Mouse (Mus musculus) kidney, adult 18-20 months (tissue): ENCODE measurements around the gene Aatk.

ENCODE experiments used
- DNase-seq: peaks from one replicate; pipeline ENCODE4 v3.0.0; 2021

Aatk gene

DNA sequence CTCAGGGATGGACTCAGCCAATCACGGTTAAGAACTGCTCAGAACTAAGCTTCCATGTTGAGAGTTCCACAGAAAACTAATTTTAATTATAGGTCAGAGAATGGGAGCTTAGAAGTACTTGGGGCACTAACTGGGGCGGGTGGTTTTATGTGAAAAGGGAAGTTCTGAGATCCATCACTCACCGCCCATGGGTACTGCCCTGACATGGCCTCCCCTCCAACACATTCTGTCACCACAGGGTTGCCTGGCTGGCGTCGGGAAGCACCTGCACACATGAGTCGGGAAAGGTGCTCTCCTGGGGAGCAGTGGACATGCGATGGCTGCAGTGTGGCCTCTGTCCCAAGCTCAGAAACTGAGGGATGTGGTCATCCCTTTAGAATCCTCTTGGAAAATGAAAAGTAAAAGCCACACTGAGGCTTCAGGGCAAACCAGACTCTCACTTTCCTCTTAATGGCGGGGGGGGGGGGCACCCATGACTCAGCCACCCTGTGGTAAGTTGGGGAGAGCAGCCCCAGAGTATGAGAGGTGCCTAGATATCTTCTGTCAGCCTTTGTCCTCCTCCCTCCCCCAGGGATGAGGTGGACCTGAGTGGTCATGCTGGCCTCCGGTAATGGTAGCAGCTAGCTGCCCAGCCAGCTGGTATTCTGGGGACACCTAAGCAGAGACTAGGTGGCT is 60.1 kb downstream of the Aatk start:
- DNase-seq, result no peak

DNA sequence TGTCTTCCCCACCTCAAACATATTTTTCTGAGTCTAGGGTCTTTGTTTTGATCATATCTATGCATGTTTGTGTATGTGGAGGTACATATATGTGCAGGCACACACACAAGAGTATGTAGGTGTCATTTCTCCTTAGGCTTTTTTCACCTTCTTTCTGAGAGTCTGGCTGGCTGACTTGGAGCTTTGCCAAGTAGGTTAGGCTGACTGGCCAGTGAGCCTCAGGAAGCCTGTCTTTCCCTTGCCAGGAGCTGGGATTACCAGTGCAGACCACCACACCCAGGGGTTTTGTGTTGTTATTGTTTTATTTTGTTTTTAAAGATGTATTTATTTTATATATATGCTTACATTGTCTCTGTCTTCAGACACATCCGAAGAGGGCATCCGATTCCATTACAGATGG is 63.8 kb downstream of the Aatk start:
- no peak for DNase-seq

DNA sequence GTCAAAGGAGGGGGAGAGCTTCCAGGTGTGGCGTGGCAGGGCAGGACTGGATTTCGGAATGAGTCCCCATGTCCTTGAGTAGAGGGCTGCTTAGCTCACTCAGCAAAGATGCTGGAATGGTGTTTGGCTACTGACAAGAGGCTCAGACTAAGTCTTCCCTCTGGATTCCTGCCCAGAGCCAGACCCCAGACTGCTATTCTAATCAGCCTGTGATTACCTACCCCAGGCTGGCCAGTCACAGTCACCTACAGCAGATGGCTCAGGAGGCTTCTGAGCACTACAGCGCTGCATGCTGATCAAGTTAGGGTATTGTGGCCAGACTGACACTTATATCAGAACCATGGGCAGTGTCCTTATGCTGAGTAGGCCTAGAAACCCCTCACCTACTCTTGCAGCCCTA is 64.7 kb downstream of the Aatk start:
- no peak for DNase-seq

DNA sequence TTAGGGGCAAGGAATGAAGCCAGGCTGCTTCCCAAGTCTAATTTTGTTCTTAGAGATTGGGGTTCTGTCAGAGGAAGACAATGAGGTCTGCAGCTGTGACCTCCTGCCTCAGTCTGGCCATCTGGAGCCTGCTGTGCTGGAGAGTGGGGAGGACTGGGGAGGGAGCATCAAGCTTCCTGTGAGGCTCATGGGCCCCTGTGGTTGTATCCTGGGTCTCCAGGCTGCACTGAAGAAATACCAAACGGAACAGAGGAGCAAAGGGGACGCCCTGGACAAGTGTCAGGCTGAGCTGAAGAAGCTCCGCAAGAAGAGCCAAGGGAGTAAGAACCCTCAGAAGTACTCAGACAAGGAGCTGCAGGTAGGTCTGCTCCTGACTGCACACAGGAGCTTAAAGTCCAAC is 65.2 kb downstream of the Aatk start:
- DNase-seq, result no peak

DNA sequence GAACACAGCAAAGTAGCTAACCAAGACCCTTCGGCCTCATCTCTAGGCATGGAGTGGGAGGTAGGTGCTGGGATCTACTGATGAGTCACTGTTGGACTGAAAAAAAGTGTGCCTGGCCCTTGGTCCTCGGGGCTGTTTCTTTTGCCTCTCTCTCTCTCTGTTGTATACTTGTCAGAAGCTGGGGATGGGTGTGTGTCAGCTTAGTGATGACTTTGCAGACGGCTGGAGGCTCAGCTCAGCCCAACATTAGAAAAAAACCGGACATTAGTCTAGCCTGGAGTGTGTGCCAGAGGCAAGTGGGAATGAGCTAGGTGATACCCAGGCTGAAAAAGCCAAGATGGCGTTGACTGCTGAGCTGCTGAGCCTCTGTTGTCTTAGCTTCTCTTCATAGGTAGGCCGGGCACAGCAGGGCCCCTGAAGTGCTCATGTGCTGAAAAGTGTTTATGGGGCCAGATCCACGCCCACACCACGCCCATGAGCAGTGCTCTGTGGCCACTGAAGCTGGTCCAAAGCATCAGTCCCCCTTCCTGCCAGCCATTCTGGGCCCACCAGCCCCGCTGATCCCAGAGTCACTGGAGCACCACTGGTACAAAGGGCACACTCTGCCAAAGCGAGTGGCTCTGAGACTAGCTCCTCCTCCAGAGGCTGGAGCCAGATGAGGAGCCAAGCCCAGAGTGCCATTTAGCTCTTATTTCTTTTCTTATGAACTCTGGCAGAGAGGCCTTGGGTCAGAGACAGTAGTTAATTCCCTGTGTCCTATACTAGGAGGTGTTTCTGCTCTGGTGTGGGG is 67.2 kb downstream of the Aatk start:
- peak; percentile 58 for DNase-seq

DNA sequence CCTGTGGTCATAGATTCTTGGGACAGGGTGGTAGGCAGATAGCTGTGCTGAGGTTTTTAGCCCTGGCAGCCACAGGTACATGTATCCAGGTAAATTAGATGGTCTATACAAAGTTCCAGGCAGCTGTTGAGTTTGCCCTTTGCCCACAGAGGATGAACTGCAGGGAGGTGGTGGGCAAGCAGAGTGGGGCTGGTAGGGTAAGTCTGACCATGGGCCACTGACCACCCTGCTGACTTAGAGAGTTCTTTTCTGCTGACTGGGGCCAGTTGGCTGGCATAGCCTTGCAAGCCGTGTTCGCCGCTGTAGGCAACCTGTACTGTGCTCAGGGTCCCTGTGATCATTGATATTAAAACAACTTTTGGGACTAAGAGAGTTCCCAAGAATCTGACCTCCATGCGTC is 68.3 kb downstream of the Aatk start:
- no peak for DNase-seq

DNA sequence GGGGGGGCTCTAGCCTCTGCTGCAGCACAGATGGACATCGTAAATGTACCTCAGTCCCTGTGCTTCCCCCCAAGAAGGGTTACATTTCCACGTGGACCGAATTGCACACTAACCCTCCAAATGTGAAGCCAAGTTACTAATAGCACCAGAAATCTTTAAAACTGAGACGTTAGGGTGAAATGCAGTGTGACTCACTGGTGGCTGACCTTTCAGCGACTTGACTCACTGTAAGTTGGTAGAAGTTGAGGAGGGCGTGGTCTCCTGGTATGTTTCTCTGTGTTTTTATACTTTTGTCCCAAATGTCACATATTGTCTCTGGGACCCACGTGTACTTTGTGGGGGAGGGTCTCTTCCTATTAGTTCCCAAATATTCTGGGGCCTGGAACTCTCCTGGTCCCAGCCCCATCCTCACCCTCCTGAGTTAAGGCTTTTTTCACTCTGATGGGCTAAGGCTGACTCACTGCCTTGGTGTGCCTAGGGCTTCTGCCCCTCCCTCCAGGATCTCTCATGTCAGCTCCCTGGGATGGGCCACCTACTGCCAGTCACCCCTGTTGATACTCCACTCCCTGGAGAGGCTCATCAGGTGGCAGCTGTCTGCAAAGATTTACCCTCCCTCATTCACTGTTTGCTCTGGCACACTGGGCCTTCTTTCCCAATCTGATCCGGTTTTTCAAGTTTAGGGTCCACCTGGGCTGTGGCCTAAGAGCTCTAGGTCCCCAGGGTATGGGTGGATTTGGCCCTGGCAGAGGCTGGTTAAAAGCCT is 71.0 kb downstream of the Aatk start:
- no peak for DNase-seq

DNA sequence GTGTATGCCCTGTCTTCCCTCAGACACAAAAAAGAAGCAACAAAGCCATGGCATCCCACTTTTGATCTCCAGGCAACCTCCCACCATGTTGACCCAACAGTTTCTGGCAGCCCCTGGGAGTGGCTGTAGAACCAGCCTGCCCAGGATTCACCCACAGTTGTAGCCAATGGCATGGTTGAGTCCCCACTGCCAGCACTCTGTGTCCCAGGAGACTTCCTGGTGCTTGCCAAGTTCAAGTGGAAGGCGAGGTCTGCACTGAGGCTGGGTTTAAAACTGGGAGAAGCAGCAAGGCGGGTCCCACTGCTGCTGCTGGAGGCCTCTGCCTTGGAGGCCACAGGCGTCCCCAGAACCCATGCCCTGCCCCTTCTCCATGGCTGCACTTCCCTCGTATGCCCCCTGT is 73.2 kb downstream of the Aatk start:
- no peak for DNase-seq

DNA sequence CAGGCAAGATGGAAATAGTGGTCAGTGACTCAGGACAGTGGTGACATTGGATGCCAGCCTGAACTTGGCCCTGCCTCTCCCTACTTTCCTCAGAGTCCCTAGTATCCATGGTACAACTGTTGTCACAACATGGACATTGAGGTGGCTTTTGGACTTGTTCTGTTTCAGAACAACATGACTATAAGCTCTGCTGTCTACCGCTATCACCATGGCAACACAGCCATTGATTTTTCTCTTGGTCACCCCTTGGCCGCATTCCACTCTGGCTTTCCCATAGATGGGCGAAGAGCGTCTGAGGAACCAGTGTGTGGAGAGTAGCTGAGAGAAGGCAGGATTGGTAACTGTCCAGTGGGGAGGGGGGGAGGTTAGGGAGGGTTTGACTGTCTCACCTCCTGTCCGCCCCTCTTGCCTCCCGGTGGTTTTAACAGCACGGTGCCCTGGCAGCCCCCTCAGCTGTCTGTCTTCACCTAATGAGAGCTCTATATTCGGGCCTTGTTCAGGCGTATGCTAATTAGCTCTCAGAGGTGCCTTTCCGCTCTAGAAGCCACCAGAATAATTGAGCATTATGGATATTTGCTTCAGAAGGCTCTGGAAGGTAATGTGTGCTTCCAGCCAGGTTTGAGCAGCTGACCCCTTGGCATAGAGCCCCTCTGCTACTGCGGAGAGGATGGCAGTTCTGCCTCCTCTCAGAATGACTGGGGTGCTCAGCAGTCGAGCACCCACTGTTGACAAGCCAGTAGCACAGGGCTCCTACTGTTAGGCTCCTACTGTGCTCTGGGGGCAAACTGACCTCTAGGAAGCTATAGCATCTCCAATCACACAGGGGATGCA is 76.7 kb downstream of the Aatk start:
- DNase-seq, result no peak

DNA sequence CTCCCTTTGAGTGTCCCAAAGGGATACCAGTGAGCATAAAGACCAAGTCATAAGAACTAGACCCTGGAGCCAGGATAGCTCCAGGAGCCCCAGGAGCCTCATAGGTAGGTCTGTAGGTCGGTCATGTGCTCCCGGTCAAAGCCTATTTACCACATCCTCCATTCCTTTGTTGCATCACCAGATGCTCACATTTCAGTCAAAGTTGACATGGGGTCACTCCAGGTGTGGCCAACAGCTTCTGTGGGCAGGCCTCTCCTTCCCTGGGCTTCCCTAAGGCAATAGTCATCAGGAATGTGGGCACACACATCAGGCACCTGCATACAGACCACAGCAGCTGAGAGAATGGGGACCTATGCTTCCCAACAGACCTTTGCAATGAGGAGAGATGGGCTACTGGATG is 79.1 kb downstream of the Aatk start:
- DNase-seq, result no peak

DNA sequence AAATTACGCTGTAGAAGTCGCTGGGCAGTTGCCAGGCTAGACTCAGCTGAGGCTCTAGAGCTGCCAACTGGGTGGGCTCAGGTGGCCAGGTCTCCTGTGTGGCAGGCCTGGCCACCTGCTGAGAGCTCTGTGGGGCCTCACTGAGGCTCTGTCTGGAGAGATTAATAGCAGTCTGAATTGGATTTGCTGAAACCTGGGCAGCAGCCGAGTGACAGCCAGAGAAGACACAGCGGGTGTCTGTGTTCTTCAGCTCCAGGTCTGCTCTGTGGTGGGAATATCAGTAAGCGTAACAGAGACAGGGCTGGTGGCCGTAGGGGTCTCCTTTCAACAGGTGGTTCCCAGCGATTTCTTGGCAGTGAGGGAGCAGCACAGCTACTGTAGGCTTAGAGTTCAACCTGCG is 79.6 kb downstream of the Aatk start:
- no peak for DNase-seq

DNA sequence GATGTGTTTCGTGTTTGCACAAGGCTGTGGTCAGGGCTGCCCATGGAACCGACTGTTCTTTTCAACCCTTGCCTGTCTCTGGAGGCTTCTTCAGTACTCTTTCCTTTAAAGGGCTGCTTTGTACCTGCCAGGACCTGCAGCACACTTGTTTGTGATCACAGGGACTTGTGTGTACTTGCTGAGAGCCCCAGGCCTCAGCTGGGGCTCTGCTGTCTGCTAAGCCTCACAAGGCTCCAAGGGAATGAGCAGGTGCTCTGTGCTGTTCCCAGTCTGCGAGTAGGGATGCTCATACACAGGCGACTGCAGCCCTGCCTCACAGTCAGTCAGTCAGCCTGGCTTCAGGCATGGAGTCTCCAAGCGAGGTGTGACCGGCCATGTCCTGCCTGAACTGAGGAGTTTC is 80.7 kb downstream of the Aatk start:
- no peak for DNase-seq

DNA sequence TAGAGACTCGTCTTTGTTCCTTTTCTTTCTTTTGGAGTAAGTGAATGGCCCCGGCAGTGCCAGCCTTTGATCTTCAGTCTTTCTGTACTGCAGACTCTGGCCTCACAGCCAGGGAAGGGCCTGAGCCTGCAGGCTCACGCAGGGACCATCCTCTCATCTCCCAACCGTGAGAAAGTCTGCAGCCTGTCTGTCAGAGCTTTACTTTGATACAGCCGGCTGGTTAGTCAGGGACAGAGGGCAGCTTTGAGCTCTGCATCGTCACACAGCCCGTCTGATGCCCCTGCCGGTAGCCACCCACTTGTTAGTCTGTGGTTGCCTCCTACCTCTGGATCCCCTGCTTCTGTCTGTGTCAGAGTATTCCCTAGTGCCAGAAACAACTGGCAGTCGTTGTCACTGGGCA is 81.9 kb downstream of the Aatk start:
- no peak for DNase-seq

DNA sequence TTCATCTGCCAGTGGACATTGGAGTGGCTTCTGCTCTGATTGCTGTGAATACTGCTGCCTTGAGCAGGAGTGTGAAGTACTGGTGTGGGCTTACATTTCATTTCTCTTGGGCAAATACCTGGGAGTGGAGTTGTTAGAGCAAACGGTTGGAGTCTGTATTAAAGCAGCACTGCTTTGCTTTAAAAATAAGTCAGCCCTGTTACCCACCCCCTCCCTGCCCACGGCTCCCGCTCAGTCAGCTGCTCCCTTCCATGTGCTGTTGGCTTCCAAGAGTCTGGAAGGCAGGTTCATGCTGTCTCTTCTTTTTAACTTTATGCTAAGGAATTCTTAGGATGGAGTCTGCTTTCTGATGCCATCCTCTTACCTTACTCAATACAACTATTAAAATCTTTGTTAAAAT is 85.5 kb downstream of the Aatk start:
- DNase-seq, result no peak

DNA sequence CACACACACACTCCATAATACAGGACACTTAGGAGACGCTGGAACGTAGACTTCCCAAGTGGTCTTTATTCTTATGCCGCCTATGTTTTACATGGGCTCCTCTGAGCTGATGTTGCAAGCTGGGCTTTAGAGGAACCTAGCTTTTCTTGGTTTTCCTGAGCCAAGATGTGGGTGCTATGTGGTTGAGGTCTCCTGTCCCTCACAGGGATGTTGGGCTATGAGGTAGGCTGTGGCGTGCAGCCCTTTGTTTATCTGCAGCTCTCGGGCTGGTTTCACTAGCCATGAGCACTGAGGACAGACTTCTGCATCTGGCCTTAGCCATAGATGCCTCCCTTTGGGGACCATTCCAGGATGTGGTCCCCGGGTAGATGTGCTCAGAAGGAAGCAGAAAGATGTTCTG is 86.3 kb downstream of the Aatk start:
- no peak for DNase-seq

DNA sequence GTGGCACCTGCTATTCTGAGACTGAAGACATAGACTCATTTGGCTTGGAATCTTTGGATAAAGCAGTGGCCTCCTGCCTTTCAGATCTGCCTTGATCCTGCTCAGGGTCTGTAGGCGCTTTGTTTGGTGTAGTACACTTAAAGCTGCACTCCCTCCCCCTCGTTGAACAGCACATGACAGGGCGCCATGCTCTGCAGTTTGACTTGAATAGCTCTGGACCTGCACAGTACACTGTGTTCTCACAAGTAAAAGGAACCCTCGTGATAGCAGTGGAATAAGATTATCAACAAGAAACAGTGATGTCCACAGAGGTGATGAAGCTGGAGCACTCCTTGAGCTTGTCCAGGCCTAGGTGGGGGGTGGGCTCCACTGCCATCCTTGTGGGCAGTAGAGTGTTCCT is 87.3 kb downstream of the Aatk start:
- no peak for DNase-seq

DNA sequence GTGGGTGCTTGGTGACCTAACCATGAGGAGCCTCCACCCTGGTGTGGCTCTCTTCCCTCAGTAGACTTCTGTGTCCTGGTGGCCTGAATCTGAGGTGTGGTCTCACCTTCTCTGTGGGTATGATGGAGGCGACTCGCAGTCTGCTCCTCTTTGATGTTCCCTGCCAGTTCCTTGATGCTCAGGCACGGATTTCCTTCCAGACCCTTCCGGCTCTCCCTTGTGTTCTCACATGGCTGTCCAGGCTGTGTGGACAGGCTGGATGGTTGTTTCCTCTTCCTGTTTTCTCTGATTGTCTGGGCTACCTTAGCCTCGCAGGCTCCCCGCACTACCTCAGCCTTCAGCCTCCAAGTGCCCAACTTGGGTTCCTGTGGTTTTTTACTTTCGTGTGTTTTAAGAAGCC is 88.1 kb downstream of the Aatk start:
- DNase-seq, result no peak
